Mouse (Mus musculus) adipose tissue, adult 10 weeks (tissue): ENCODE data around the gene Olfr1053. TPM values are rescaled to one million over a fixed set of nuclear protein-coding genes. Genes with fewer than 3 reads are reported as not detected.

Source experiments
- polyA plus RNA-seq: library from polyadenylated mRNA; stranded (reverse); fragments of 350-450 nt; fragmentation: Illumina TruSeq; extraction: RNeasy Lipid Tissue Mini Kit (QIAGEN cat#74804); gene quantifications from one replicate; pipeline ENCODE4 v1.2.3, GENCODE M21; 2014; ENCODE audit warnings: low read depth, low replicate concordance

The Olfr1053 gene
- not detected for polyA plus RNA-seq

GRCm38 (mm10) chr2:86315184-86315583 lies at the start of gene Olfr1053:
TSS of gene Olfr1053 (minus strand) at chr2:86315284.

DNA sequence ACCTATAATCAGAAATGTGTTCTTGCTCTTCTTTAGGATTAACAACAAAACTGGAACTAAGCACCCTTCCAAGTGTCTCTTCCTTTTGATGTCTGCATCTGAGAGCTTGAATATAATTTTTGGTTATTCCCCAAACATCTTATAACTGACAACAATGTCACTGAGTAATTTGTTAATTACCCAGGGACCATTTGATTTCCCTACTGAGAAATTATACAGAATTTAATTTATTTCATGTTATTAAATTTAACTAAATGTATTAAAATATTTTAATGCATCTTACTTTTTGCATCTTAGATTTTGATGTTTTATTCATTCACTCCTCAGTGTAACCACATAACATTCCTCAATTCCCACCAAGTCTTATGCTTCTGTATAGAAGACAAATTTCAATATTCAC lies 47.3 kb upstream of the Olfr1053 start, which contains the start of gene Olfr1056:
Olfr1056 (minus strand) TSS at position 101 of the 400 bp plus-strand sequence.

GRCm38 (mm10) chr2:86350184-86350583 lies 35.1 kb upstream of the Olfr1053 start, which contains the start of gene Olfr1055:
TSS of gene Olfr1055 (minus strand) at chr2:86350284.

DNA sequence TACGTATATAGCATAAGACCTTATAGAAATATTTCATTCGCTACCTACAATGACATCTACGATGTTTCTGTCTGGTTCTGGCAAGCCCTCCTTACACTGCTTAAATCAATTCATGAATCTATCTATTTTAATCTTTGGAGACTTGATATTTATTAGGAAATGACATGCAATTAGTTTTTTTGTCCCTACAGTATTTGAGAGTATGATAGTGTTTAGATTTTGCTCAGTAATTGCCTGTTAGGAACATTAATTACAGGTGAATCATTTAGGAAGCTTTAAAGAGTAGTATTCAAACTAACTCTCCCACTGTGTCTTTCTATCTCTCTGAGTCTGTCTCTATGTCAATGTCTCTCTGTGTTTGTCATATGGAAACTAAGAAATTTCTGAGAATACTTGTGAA lies 20.2 kb upstream of the Olfr1053 start, which contains the start of gene Olfr1054:
Olfr1054 (minus strand) TSS at position 101 of the 400 bp plus-strand sequence.

GRCm38 (mm10) chr2:86292155-86292554 lies 22.9 kb downstream of the Olfr1053 start, which contains the start of gene Olfr1052:
TSS of gene Olfr1052 (plus strand) at chr2:86292455.

GRCm38 (mm10) chr2:86278988-86279387 lies 36.1 kb downstream of the Olfr1053 start, which contains the start of gene Olfr1051:
TSS of gene Olfr1051 (minus strand) at chr2:86279088.

Other genes with a start within 250 kb of the Olfr1053 start
- not detected for gene Olfr1036, start 241.3 kb downstream of the Olfr1053 start, polyA plus RNA-seq
- not detected for gene Olfr1037, start 227.9 kb downstream of the Olfr1053 start, polyA plus RNA-seq
- not detected for gene Olfr1039, start 179.4 kb downstream of the Olfr1053 start, polyA plus RNA-seq
- not detected for gene Olfr1040, start 168.6 kb downstream of the Olfr1053 start, polyA plus RNA-seq
- gene Olfr1042, start 153.4 kb downstream of the Olfr1053 start, polyA plus RNA-seq: not detected
- not detected for gene Olfr1043, start 147.8 kb downstream of the Olfr1053 start, polyA plus RNA-seq
- gene Olfr1044, start 137.5 kb downstream of the Olfr1053 start, polyA plus RNA-seq: not detected
- not detected for gene Olfr52, start 129.6 kb downstream of the Olfr1053 start, polyA plus RNA-seq
- not detected for gene Olfr1045, start 112.3 kb downstream of the Olfr1053 start, polyA plus RNA-seq
- not detected for gene Olfr1046, start 96.0 kb downstream of the Olfr1053 start, polyA plus RNA-seq
- gene Olfr1047, start 83.9 kb downstream of the Olfr1053 start, polyA plus RNA-seq: not detected
- gene Olfr1048, start 75.0 kb downstream of the Olfr1053 start, polyA plus RNA-seq: not detected
- gene Olfr1049, start 57.0 kb downstream of the Olfr1053 start, polyA plus RNA-seq: not detected
- gene Olfr1051, start 36.2 kb downstream of the Olfr1053 start, polyA plus RNA-seq: not detected
- not detected for gene Olfr1052, start 22.8 kb downstream of the Olfr1053 start, polyA plus RNA-seq
- not detected for gene Olfr1054, start 20.1 kb upstream of the Olfr1053 start, polyA plus RNA-seq
- gene Olfr1055, start 35.0 kb upstream of the Olfr1053 start, polyA plus RNA-seq: not detected
- gene Olfr1056, start 47.2 kb upstream of the Olfr1053 start, polyA plus RNA-seq: not detected
- gene Olfr1057, start 63.1 kb upstream of the Olfr1053 start, polyA plus RNA-seq: not detected
- gene Olfr1058, start 73.3 kb upstream of the Olfr1053 start, polyA plus RNA-seq: not detected
- not detected for gene Olfr1061, start 98.8 kb upstream of the Olfr1053 start, polyA plus RNA-seq
- gene Olfr1062, start 111.5 kb upstream of the Olfr1053 start, polyA plus RNA-seq: not detected
- gene Olfr1065, start 135.3 kb upstream of the Olfr1053 start, polyA plus RNA-seq: not detected
- gene Olfr1066, start 141.0 kb upstream of the Olfr1053 start, polyA plus RNA-seq: not detected
- gene Olfr228, start 172.1 kb upstream of the Olfr1053 start, polyA plus RNA-seq: not detected
- not detected for gene Olfr1076, start 193.2 kb upstream of the Olfr1053 start, polyA plus RNA-seq
- gene Olfr1079, start 227.2 kb upstream of the Olfr1053 start, polyA plus RNA-seq: not detected
- gene Olfr1080, start 243.0 kb upstream of the Olfr1053 start, polyA plus RNA-seq: not detected